Mouse (Mus musculus) intestine, embryonic 15.5 days (tissue): Measurements from ENCODE around the gene Apol11a. TPM values are rescaled to one million over a fixed set of nuclear protein-coding genes. Genes with fewer than 3 reads are reported as not detected.

Source experiments
- polyA plus RNA-seq: library from polyadenylated mRNA; unstranded; fragments of >200 nt; fragmentation: Nextera tagmentation; extraction: Ambion mirVana; gene quantifications from 2 replicates; pipeline ENCODE4 v1.2.1, GENCODE M21; 2015

The Apol11a gene
- polyA plus RNA-seq, 1 experiment from 2014 or later = not detected

Other genes starting within 250 kb of the Apol11a start
- gene Rbfox2, start 201.3 kb upstream of the Apol11a start, polyA plus RNA-seq = 42.6 and 44.8 TPM in 2 replicates
- gene Apol7a, start 109.2 kb upstream of the Apol11a start, polyA plus RNA-seq = 7.8 TPM in 2 replicates
- 0.39 and 0.40 TPM in 2 replicates for gene Apol9a, start 97.1 kb upstream of the Apol11a start, polyA plus RNA-seq
- gene Apol7b, start 60.8 kb upstream of the Apol11a start, polyA plus RNA-seq = 0.13 and 0.30 TPM in 2 replicates
- gene Apol10a, start 31.2 kb upstream of the Apol11a start, polyA plus RNA-seq = 0.09 and 0.18 TPM in 2 replicates
- 3.1 and 3.5 TPM in 2 replicates for gene Apol7c, start 25.0 kb downstream of the Apol11a start, polyA plus RNA-seq
- not detected in 2 replicates for gene 1700025B11Rik, start 53.6 kb downstream of the Apol11a start, polyA plus RNA-seq
- 0.38 and 0.54 TPM in 2 replicates for gene Apol10b, start 87.9 kb downstream of the Apol11a start, polyA plus RNA-seq
- not detected in 2 replicates for gene Gm36245, start 91.0 kb downstream of the Apol11a start, polyA plus RNA-seq
- 0.14 and 0.30 TPM in 2 replicates for gene Apol11b, start 135.0 kb downstream of the Apol11a start, polyA plus RNA-seq
- gene Apol7e, start 190.6 kb downstream of the Apol11a start, polyA plus RNA-seq = 0.13 and 0.43 TPM in 2 replicates
- gene Apol9b, start 220.8 kb downstream of the Apol11a start, polyA plus RNA-seq = 0.35 TPM in 1 of 2 replicates, not detected in the other
- gene Apol8, start 248.7 kb downstream of the Apol11a start, polyA plus RNA-seq = 0.18 and 0.35 TPM in 2 replicates